Mouse (Mus musculus): ENCODE data around the gene Slc10a2.
"Not testable (repeated sequence)": the region's sequence is repeated elsewhere in the genome, so short reads cannot be mapped to it uniquely, and the experiment has no call there.

Slc10a2 gene

GRCm38 (mm10) chr8:5105186-5105585 lies at the start of gene Slc10a2:
Gene Slc10a2, minus strand, starts transcription at chr8:5105351.
- DNase-seq, result no peak

GRCm38 (mm10) chr8:5129322-5129829 lies 24.2 kb upstream of the Slc10a2 start:
- DNase-seq, result no peak

GRCm38 (mm10) chr8:5106855-5107254 lies 1.7 kb upstream of the Slc10a2 start:
- no peak for DNase-seq

- DNase-seq, result no peak
These were observed 9.8 kb downstream of the Slc10a2 start for GRCm38 (mm10) chr8:5095392-5095791.

- DNase-seq, result not testable (repeated sequence)
These were observed 11.2 kb downstream of the Slc10a2 start for GRCm38 (mm10) chr8:5093991-5094390.

- no peak for DNase-seq
These were observed 31.4 kb downstream of the Slc10a2 start for GRCm38 (mm10) chr8:5073654-5074293.

- no peak for DNase-seq
These were observed 46.3 kb downstream of the Slc10a2 start for GRCm38 (mm10) chr8:5058888-5059287.

- not testable (repeated sequence) for DNase-seq
These were observed 60.7 kb downstream of the Slc10a2 start for GRCm38 (mm10) chr8:5044361-5044900.

GRCm38 (mm10) chr8:5038811-5039561 lies 66.2 kb downstream of the Slc10a2 start:
- no peak for DNase-seq
